Mouse (Mus musculus) embryonic fibroblast, embryonic 13.5 days (primary cell): Measurements from ENCODE around the gene Ccdc171.

ENCODE experiments used
- CTCF ChIP-seq: IDR thresholded peaks from 2 replicates; pipeline ENCODE4 v1.5.1; 2011; ENCODE audit warnings: mild to moderate bottlenecking, control low read depth, low read length, moderate library complexity, borderline replicate concordance; ENCODE audit not compliant: insufficient read depth
- POLR2A ChIP-seq: IDR thresholded peaks from 2 replicates; pipeline ENCODE4 v1.6.1; 2011; ENCODE audit warnings: low read depth, mild to moderate bottlenecking, control low read depth, low read length, moderate library complexity

- TF ChIP-seq CTCF (no peak), POLR2A (no peak)
Measured at GRCm38 (mm10) chr4:83534024-83534423, 8.7 kb downstream of the Ccdc171 start.
